Mouse (Mus musculus) embryo, embryonic 11.5 days (tissue): ENCODE measurements at regions not wholly inside any gene's neighbourhood (a gene's known extent, or its start where the extent isn't known, plus 50 kb on each side); places are given as distances from the start of the nearest gene placed in this dataset.

ENCODE experiments used
- DNase-seq: peaks from one replicate; pipeline ENCODE4 v3.0.0-alpha.2; 2012; ENCODE audit warnings: low read depth, low spot score

- DNase-seq, result no peak
These were observed 474.1 kb upstream of the Slit2 start for GRCm38 (mm10) chr5:47508689-47509301.

- DNase-seq, result no peak
These were observed 460.6 kb upstream of the Slit2 start for GRCm38 (mm10) chr5:47522161-47522942.

- no peak for DNase-seq
These were observed 454.3 kb upstream of the Slit2 start for GRCm38 (mm10) chr5:47528671-47529070.

- no peak for DNase-seq
These were observed 445.4 kb upstream of the Slit2 start for GRCm38 (mm10) chr5:47537532-47537931.

- DNase-seq, result no peak
These were observed 440.7 kb upstream of the Slit2 start for GRCm38 (mm10) chr5:47542248-47542647.

GRCm38 (mm10) chr5:47556717-47557116 is 426.2 kb upstream of the Slit2 start:
- no peak for DNase-seq

GRCm38 (mm10) chr5:47557152-47557800 is 425.7 kb upstream of the Slit2 start:
- DNase-seq, result no peak
